Mouse (Mus musculus) naive thymus-derived CD4-positive, alpha-beta T cell, adult 2 months (primary cell): Measurements from ENCODE around the gene Gm26657.

Source experiments
- DNase-seq: peaks from one replicate; pipeline ENCODE4 v3.0.0-alpha.2; 2011; ENCODE audit warnings: low read depth

Gm26657 gene

DNA sequence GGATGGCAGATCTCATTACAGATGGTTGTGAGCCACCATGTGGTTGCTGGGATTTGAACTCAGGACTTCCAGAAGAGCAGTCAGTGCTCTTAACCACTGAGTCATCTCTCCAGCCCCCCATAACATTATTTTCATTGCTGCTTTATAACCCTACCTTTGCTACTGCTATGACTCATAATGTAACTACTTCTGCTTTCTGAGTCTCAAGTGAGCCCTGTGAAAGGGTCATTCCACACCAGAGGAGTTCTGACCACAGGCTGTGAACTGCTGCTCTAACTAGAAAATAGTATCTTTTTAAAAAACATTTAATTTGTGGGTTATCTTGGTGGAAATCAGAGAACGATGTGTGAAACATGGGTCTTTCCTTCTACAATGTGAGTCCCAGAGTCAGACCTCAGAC is 17.8 kb downstream of the Gm26657 start:
- DNase-seq, result no peak

DNA sequence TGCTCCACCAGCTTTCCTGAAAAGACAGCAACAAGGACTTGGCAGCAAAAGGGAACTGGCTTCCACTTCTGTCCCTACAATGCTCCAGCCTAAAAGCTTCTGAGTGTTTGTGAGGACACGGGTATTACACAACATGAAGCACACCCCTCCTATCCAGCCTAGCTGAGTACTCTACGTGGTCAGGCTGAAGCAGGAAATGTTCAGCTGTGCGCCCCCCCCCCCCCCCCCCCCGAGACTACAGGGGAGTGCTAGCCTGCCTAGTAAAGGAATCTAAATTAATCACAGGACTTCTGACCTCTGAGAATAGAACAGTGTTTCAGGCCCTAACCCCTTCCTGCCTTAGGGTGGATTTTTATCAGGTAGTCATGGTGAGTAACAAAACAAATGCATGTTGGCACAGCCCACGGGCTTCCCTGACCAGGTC is 28.0 kb downstream of the Gm26657 start:
- no peak for DNase-seq

DNA sequence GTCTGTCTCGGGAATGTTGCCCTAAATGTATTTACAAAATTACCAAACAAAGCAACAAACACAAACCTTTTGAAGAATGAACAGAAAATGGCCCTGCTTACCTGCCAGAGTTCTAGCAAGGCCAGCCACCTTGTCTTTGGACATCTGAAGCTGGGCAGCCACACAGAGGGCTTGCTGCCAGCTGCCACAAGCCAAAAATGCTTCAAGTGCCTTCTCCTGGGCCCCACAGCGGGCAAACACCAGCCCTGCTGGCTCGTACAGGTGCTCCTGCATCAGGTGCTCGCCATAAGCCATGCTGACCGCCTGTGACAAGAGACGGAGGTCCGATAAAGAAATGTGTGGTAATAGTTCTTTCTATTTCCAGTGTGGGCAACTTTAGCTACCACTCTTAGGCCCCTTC is 29.0 kb downstream of the Gm26657 start:
- no peak for DNase-seq

DNA sequence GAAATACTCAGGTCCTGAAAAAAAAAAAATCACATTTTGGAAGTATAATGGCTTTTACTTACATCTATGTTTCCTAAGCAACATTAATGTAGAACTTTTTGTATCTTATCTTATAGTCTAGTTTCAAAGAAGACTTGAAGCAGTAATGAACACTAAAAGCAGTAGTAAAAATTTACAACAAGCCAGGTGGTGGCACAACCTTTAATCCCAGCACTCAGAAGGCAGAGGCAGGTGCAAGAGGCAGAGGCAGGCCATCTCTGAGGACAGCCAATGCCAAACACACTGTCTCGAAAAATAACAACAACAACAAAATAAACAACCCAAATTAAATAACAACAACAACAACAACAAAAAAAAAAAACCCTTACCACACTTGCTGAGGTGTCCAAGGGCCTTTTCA is 31.2 kb downstream of the Gm26657 start:
- no peak for DNase-seq
